Mouse (Mus musculus) neural tube, embryonic 12.5 days (tissue): Measurements from ENCODE around the gene Izumo4. TPM values are rescaled to one million over a fixed set of nuclear protein-coding genes. Genes with fewer than 3 reads are reported as not detected.

Source experiments
- ATAC-seq: fragments of 200-750 bp; cut with Nextera tagmentation; 2 replicates; pipeline ENCODE4 v1.8.0; 2017; ENCODE audit warnings: low read depth, mild to moderate bottlenecking, moderate TSS enrichment, moderate library complexity; ENCODE audit not compliant: low FRiP score
- H3K27ac ChIP-seq: fragments of 300-500 bp; sonication (generic); 2 replicates; pipeline ENCODE4 v1.5.1; 2016
- H3K27me3 ChIP-seq: fragments of 300-500 bp; sonication (generic); replicated peaks from 2 replicates; pipeline ENCODE4 v1.6.1; 2016; ENCODE audit warnings: mild to moderate bottlenecking
- H3K36me3 ChIP-seq: fragments of 300-500 bp; sonication (generic); 2 replicates; pipeline ENCODE4 v1.6.1; 2016; ENCODE audit warnings: mild to moderate bottlenecking
- H3K4me1 ChIP-seq: fragments of 300-500 bp; sonication (generic); 2 replicates; pipeline ENCODE4 v1.6.1; 2016
- H3K4me2 ChIP-seq: fragments of 300-500 bp; sonication (generic); replicated peaks from 2 replicates; pipeline ENCODE4 v1.6.1; 2016; ENCODE audit warnings: mild to moderate bottlenecking
- H3K4me3 ChIP-seq: fragments of 300-500 bp; sonication (generic); 2 replicates; pipeline ENCODE4 v1.5.1; 2016
- H3K9ac ChIP-seq: fragments of 300-500 bp; sonication (generic); 2 replicates; pipeline ENCODE4 v1.6.1; 2016; ENCODE audit warnings: mild to moderate bottlenecking
- H3K9me3 ChIP-seq: fragments of 300-500 bp; sonication (generic); 2 replicates; pipeline ENCODE4 v1.6.1; 2016; ENCODE audit warnings: mild to moderate bottlenecking
- WGBS: fragments of 180-500 bp; shearing (Covaris S2); methylation state at CpG from one replicate; pipeline ENCODE4 v1.1.7; 2016; 5-methylcytosine and 5-hydroxymethylcytosine counted together
- polyA plus RNA-seq: library from polyadenylated mRNA; unstranded; fragments of >200 nt; fragmentation: Nextera tagmentation; extraction: Ambion mirVana; gene quantifications from 2 replicates; pipeline ENCODE4 v1.2.1, GENCODE M21; 2016

The Izumo4 gene
- polyA plus RNA-seq, 1 experiment from 2014 or later = 29.3 TPM

DNA sequence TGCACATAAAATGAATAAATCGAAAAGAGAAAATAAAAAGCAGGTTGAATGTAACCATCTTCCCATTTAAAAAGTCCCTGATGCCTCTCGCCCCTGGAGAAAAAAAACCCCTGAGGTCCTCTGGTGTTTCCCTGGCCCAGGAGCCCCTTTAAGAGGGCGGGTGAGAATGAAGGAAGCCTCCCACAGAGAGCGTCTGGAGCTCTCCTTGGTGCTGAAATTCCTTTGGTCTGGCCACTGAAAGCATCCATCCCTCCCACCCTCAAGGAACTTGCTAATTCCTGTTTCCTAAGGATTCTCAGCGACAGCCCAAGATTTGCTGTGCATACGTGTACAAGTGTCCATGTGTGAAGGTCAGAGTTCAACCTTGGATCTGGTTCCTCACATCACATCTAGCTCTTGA, 46.6 kb downstream of the Izumo4 start:
- Histone ChIP-seq H3K4me1 (peaks cover 11% of the 10 kb centered on the region), H3K27me3 (no peaks in the 10 kb centered on the region), H3K9me3 (no peaks in the 10 kb centered on the region), H3K36me3 (no peaks in the 10 kb centered on the region), H3K4me3 (no peak overlapping the region), H3K4me2 (no peak overlapping the region), H3K27ac (no peak overlapping the region), H3K9ac (no peak overlapping the region)
- no peak for ATAC-seq
- WGBS = 12% methylated on average over 6 of the region's 6 CpGs

DNA sequence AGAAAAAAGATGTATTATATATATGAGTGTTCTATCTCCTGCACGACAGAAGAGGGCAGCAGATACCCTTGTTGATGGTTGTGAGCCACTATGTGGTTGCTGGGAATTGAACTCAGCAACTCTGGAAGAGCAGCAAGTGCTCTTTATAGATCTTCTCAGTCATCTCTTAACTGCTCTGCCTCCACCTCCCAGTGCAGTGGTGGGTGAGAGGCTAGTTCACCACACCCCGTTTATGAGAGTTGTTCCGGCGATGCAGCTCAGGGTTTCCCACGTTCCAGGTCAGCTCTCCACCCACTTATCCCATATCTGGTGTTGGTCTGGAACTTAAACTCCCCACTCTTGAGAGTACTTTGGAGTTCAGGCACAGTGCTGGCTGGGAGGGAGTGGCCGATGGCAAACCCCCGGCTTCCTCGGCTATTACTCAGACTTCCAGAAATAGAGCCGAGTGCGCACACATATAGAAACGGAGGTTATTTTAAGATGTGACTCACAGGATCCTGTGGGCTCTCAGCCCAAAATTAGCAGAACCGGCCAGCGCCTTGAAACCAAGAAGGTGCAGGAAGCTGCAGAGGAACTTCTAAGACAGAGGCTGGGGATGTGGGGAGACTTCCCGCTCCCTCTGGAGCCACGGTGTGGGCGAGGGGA, 49.3 kb downstream of the Izumo4 start:
- Histone ChIP-seq H3K27ac (no peak overlapping the region), H3K4me3 (no peak overlapping the region)

GRCm38 (mm10) chr10:80752079-80752625, 50.2 kb downstream of the Izumo4 start:
- Histone ChIP-seq H3K4me2 (peak overlapping the region; percentile 48), H3K27me3 (no peaks in the 10 kb centered on the region), H3K9ac (no peak overlapping the region), H3K9me3 (no peaks in the 10 kb centered on the region), H3K27ac (no peak overlapping the region), H3K4me3 (0 out of 2 replicates have a peak overlapping the region, but pooled peaks have one; percentile 8), H3K36me3 (no peaks in the 10 kb centered on the region), H3K4me1 (peaks cover 26% of the 10 kb centered on the region)
- 6% methylated on average over 6 of the region's 6 CpGs for WGBS
- peak; percentile 46 for ATAC-seq

More for the DNA sequence above, 49.3 kb downstream of the Izumo4 start:
- WGBS = 15% methylated on average over 16 of the region's 16 CpGs
- H3K36me3 ChIP-seq = no peaks in the 10 kb centered on the region
- peaks cover 17% of the 10 kb centered on the region for H3K4me1 ChIP-seq
- H3K9ac ChIP-seq = no peak overlapping the region
- no peak for ATAC-seq
- H3K4me2 ChIP-seq = peak overlapping the region; percentile 48
- no peaks in the 10 kb centered on the region for H3K9me3 ChIP-seq
- H3K27me3 ChIP-seq = no peaks in the 10 kb centered on the region

GRCm38 (mm10) chr10:80754594-80755290, 52.8 kb downstream of the Izumo4 start, which contains the start of gene Dot1l:
TSS of gene Dot1l (plus strand) at chr10:80755206.
- Histone ChIP-seq H3K36me3 (no peaks in the 10 kb centered on the region), H3K27me3 (no peaks in the 10 kb centered on the region), H3K4me1 (peaks cover 44% of the 10 kb centered on the region), H3K9me3 (no peaks in the 10 kb centered on the region), H3K4me3 (peak within 1 kb of the TSS; percentile 99), H3K4me2 (peak within 1 kb of the TSS; percentile 93), H3K9ac (peak within 1 kb of the TSS; percentile 98), H3K27ac (peak within 1 kb of the TSS; percentile 87)
- ATAC-seq = peak; percentile 87
- 1% methylated on average over 40 of the region's 57 CpGs for WGBS

Other genes with a start within 250 kb of the Izumo4 start
- 1.0 and 1.2 TPM in 2 replicates for gene Onecut3, start 207.3 kb upstream of the Izumo4 start, polyA plus RNA-seq
- gene Atp8b3, start 163.1 kb upstream of the Izumo4 start, polyA plus RNA-seq = 1.0 TPM in 2 replicates
- 35.6 and 35.9 TPM in 2 replicates for gene Rexo1, start 140.6 kb upstream of the Izumo4 start, polyA plus RNA-seq
- gene Klf16, start 124.9 kb upstream of the Izumo4 start, polyA plus RNA-seq = 7.3 and 7.5 TPM in 2 replicates
- gene Abhd17a, start 111.8 kb upstream of the Izumo4 start, polyA plus RNA-seq = 126 and 127 TPM in 2 replicates
- gene Scamp4, start 99.3 kb upstream of the Izumo4 start, polyA plus RNA-seq = 60.8 and 63.9 TPM in 2 replicates
- 5.4 and 6.7 TPM in 2 replicates for gene Adat3, start 99.3 kb upstream of the Izumo4 start, polyA plus RNA-seq
- 3.6 and 6.0 TPM in 2 replicates for gene Gm49322, start 96.2 kb upstream of the Izumo4 start, polyA plus RNA-seq
- 173 and 192 TPM in 2 replicates for gene Csnk1g2, start 79.3 kb upstream of the Izumo4 start, polyA plus RNA-seq
- 92.8 and 100 TPM in 2 replicates for gene Btbd2, start 45.1 kb upstream of the Izumo4 start, polyA plus RNA-seq
- gene Mknk2, start 24.1 kb upstream of the Izumo4 start, polyA plus RNA-seq = 86.5 and 88.5 TPM in 2 replicates
- gene Mob3a, start 207 bp upstream of the Izumo4 start, polyA plus RNA-seq = 59.4 and 61.5 TPM in 2 replicates
- 93.9 and 95.1 TPM in 2 replicates for gene Ap3d1, start 40.1 kb downstream of the Izumo4 start, polyA plus RNA-seq
- gene Dot1l, start 53.0 kb downstream of the Izumo4 start, polyA plus RNA-seq = 26.3 and 26.5 TPM in 2 replicates
- 66.8 and 72.4 TPM in 2 replicates for gene Sf3a2, start 96.0 kb downstream of the Izumo4 start, polyA plus RNA-seq
- gene Plekhj1, start 96.4 kb downstream of the Izumo4 start, polyA plus RNA-seq = 155 TPM in 2 replicates
- gene Amh, start 103.1 kb downstream of the Izumo4 start, polyA plus RNA-seq = not detected in 2 replicates
- 1.4 and 1.6 TPM in 2 replicates for gene Jsrp1, start 111.3 kb downstream of the Izumo4 start, polyA plus RNA-seq
- gene Oaz1, start 124.5 kb downstream of the Izumo4 start, polyA plus RNA-seq = 1,342 and 1,429 TPM in 2 replicates
- gene Lingo3, start 141.9 kb downstream of the Izumo4 start, polyA plus RNA-seq = 0.65 and 1.3 TPM in 2 replicates
- 265 and 274 TPM in 2 replicates for gene Lsm7, start 153.0 kb downstream of the Izumo4 start, polyA plus RNA-seq
- 51.2 and 51.3 TPM in 2 replicates for gene Sppl2b, start 153.1 kb downstream of the Izumo4 start, polyA plus RNA-seq
- gene Tmprss9, start 169.7 kb downstream of the Izumo4 start, polyA plus RNA-seq = 0.06 and 0.10 TPM in 2 replicates
- gene Timm13, start 198.8 kb downstream of the Izumo4 start, polyA plus RNA-seq = 282 and 323 TPM in 2 replicates
- 57.1 and 61.3 TPM in 2 replicates for gene Lmnb2, start 216.1 kb downstream of the Izumo4 start, polyA plus RNA-seq
- gene Gadd45b, start 227.9 kb downstream of the Izumo4 start, polyA plus RNA-seq = 7.9 and 8.0 TPM in 2 replicates